Mouse (Mus musculus) lung, postnatal 0 days (tissue): ENCODE results near the gene Nagk.

ENCODE experiments used
- CTCF ChIP-seq: IDR thresholded peaks from 2 replicates; pipeline ENCODE4 v1.5.1; 2016; ENCODE audit warnings: antibody characterized with exemption, mild to moderate bottlenecking
- EP300 ChIP-seq: IDR thresholded peaks from 2 replicates; pipeline ENCODE4 v1.6.1; 2016; ENCODE audit warnings: antibody characterized with exemption, mild to moderate bottlenecking, control low read depth

- TF ChIP-seq CTCF (no peak), EP300 (no peak)
These were observed 7.3 kb downstream of the Nagk start for GRCm38 (mm10) chr6:83802033-83802432.
